In genomic region chr7:113201584-113201983, GRCm38 (mm10) we compare ENCODE assay signal across 12 mouse cellular contexts. TPM values are rescaled to one million over a fixed set of nuclear protein-coding genes. Genes with fewer than 3 reads are reported as not detected.
DNase-seq lines count a peak whose midpoint lies in the region; ATAC-seq and TF ChIP-seq lines count a peak whose summit lies in the region.
"Had no signal": no experiment of that assay in that cellular context is flagged by ENCODE, and none has a peak within 500 bp of the region (broad histone marks: within the 10 kb centered on the region; RNA-seq: fewer than 3 reads in every experiment).

No protein-coding gene starts in this region.

- H3K9ac ChIP-seq in limb, embryonic 13.5 days = no peak overlapping the region

- H3K27ac ChIP-seq in heart, embryonic 10.5 days = no peak overlapping the region
- H3K27ac ChIP-seq in limb, embryonic 13.5 days = no peak overlapping the region
- no peak overlapping the region for H3K27ac ChIP-seq in limb, embryonic 10.5 days
- peak overlapping the region; percentile 28 for H3K27ac ChIP-seq in gastrocnemius, adult 2 months
- H3K27ac ChIP-seq: midbrain, embryonic 10.5 days had no signal

- intact Hi-C loops in gastrocnemius, adult 2 months (cut with DNase I) = no loop called here

- H3K9me3 ChIP-seq in heart, embryonic 10.5 days = no peaks in the 10 kb centered on the region
- H3K9me3 ChIP-seq in limb, embryonic 13.5 days = no peaks in the 10 kb centered on the region
- no peaks in the 10 kb centered on the region for H3K9me3 ChIP-seq in limb, embryonic 10.5 days (replicated peaks)
- H3K9me3 ChIP-seq: midbrain, embryonic 10.5 days had no signal

- peak; percentile 72; the same call in 1 of the 2 replicates for ATAC-seq in limb, embryonic 13.5 days (ENCODE audit: low FRiP score, low read depth)
- ATAC-seq: inflammation-experienced regulatory T-cells, adult 6 months had no signal

- 43% methylated on average over 3 of the region's 3 CpGs for WGBS in heart, embryonic 10.5 days
- 35% methylated on average over 3 of the region's 3 CpGs for WGBS in limb, embryonic 13.5 days
- WGBS in limb, embryonic 10.5 days = 60% methylated on average over 3 of the region's 3 CpGs

- H3K4me2 ChIP-seq in limb, embryonic 13.5 days (replicated peaks) = no peak overlapping the region
- H3K4me2 ChIP-seq: liver, embryonic 11.5 days had no signal

- no peaks in the 10 kb centered on the region for H3K36me3 ChIP-seq in heart, embryonic 10.5 days
- H3K36me3 ChIP-seq in limb, embryonic 13.5 days = no peaks in the 10 kb centered on the region
- H3K36me3 ChIP-seq in limb, embryonic 10.5 days = no peaks in the 10 kb centered on the region
- H3K36me3 ChIP-seq: midbrain, embryonic 10.5 days had no signal

- DNase-seq in heart, adult 18-20 months = peak; percentile 32 to 51
- no peak for DNase-seq in heart, embryonic 10.5 days (ENCODE audit: low spot score)
- no peak for DNase-seq in limb, embryonic 10.5 days (ENCODE audit: low spot score)
- peak; percentile 63 for DNase-seq in gastrocnemius, adult 2 months
- DNase-seq in kidney, postnatal 36 days = peak; percentile 33 to 60
- no peak for DNase-seq in thymus, postnatal 14 days
- no peak for DNase-seq in lung, postnatal 14 days
- DNase-seq: adrenal gland, adult 8-10 months had no signal

- no peak overlapping the region for H3K4me3 ChIP-seq in heart, embryonic 10.5 days
- H3K4me3 ChIP-seq in limb, embryonic 13.5 days = no peak overlapping the region
- no peak overlapping the region for H3K4me3 ChIP-seq in limb, embryonic 10.5 days
- H3K4me3 ChIP-seq in gastrocnemius, adult 2 months = no peak overlapping the region
- H3K4me3 ChIP-seq: midbrain, embryonic 10.5 days had no signal

- peaks cover 25% of the 10 kb centered on the region for H3K27me3 ChIP-seq in heart, embryonic 10.5 days (ENCODE audit: insufficient read depth, poor library complexity, severe bottlenecking)
- H3K27me3 ChIP-seq in limb, embryonic 13.5 days = peaks cover 43% of the 10 kb centered on the region
- peaks cover 47% of the 10 kb centered on the region for H3K27me3 ChIP-seq in limb, embryonic 10.5 days (ENCODE audit: low read depth, poor library complexity, severe bottlenecking)

- no peak for TF ChIP-seq CTCF in gastrocnemius, adult 2 months (IDR thresholded peaks at IDR 0.05)

- peaks cover 17% of the 10 kb centered on the region for H3K4me1 ChIP-seq in heart, embryonic 10.5 days
- H3K4me1 ChIP-seq in limb, embryonic 13.5 days = peaks cover 17% of the 10 kb centered on the region
- H3K4me1 ChIP-seq in limb, embryonic 10.5 days = peaks cover 13% of the 10 kb centered on the region

RNA-seq across cellular contexts. Expression of gene Arntl, which starts 5.7 kb away (rescaled TPM):
- total RNA-seq in heart, adult 18-20 months (2021) = 10 to 100 TPM; 18.5 to 22.6 TPM
- 6.3 and 7.0 TPM in 2 replicates for polyA plus RNA-seq in heart, embryonic 10.5 days (2016; fragmentation: Nextera tagmentation; extraction: Ambion mirVana)
- 6.8 and 7.8 TPM in 2 replicates for polyA plus RNA-seq in limb, embryonic 13.5 days (2015; fragmentation: Nextera tagmentation; extraction: Ambion mirVana)
- polyA plus RNA-seq in limb, embryonic 10.5 days (2016; fragmentation: Nextera tagmentation; extraction: Ambion mirVana) = 8.0 and 9.6 TPM in 2 replicates
- 10 to 100 TPM; 17.6 to 39.4 TPM for total RNA-seq in gastrocnemius, adult 2 months (2021)

Comparison
In these comparisons a context has a peak if more than half of its experiments do, and no peak if none do; other contexts are left out.
1. DNase-seq: peak in heart, adult 18-20 months (2 of 2), gastrocnemius, adult 2 months (single experiment) and kidney, postnatal 36 days (2 of 2); none in heart, embryonic 10.5 days (single experiment), limb, embryonic 10.5 days (single experiment), thymus, postnatal 14 days (single experiment) and lung, postnatal 14 days (single experiment).